Mouse (Mus musculus): ENCODE measurements around the gene Cdkal1.

- TF ChIP-seq CTCF (IDR thresholded peaks at IDR 0.05; ENCODE audit: low read depth) (no peak), EP300 (IDR thresholded peaks at IDR 0.05; ENCODE audit: low read depth) (no peak)
Measured at GRCm38 (mm10) chr13:29179260-29179659, 676.2 kb downstream of the Cdkal1 start.

All from liver, postnatal 0 days (tissue).